Mouse (Mus musculus): ENCODE measurements around the gene Fads3. TPM values are rescaled to one million over a fixed set of nuclear protein-coding genes. Genes with fewer than 3 reads are reported as not detected.

The Fads3 gene
- polyA plus RNA-seq, 1 experiment from 2014 or later = 17.9 TPM

GRCm38 (mm10) chr19:10025169-10025875 lies 16.0 kb upstream of the Fads3 start:
- ATAC-seq (replicated peaks; ENCODE audit: insufficient number of reproducible peaks, low FRiP score, low TSS enrichment) = peak; percentile 73
- Histone ChIP-seq H3K36me3 (ENCODE audit: control insufficient read depth, insufficient read depth, low read length) (peaks cover 9% of the 10 kb centered on the region), H3K27ac (ENCODE audit: low read depth, low read length) (peak overlapping the region; percentile 75), H3K4me1 (ENCODE audit: control insufficient read depth, insufficient read depth, low read length) (peaks cover 44% of the 10 kb centered on the region), H3K4me2 (peak overlapping the region; percentile 12; the same call in 1 of the 2 replicates), H3K9ac (ENCODE audit: low read depth, low read length) (peak overlapping the region; percentile 40; the same call in 1 of the 2 replicates), H3K27me3 (ENCODE audit: control insufficient read depth, insufficient read depth, low read length) (no peaks in the 10 kb centered on the region), H3K4me3 (ENCODE audit: low read depth, low read length) (no peak overlapping the region), H3K9me3 (replicated peaks; ENCODE audit: control insufficient read depth, low read length) (no peaks in the 10 kb centered on the region)
- WGBS (ENCODE audit: insufficient replicate concordance) = 17% methylated on average over 8 of the region's 8 CpGs

GRCm38 (mm10) chr19:10029746-10030145 lies 11.6 kb upstream of the Fads3 start:
- Histone ChIP-seq H3K4me3 (ENCODE audit: low read depth, low read length) (no peak overlapping the region), H3K9ac (ENCODE audit: low read depth, low read length) (no peak overlapping the region), H3K4me2 (no peak overlapping the region), H3K27me3 (ENCODE audit: control insufficient read depth, insufficient read depth, low read length) (no peaks in the 10 kb centered on the region), H3K9me3 (replicated peaks; ENCODE audit: control insufficient read depth, low read length) (no peaks in the 10 kb centered on the region), H3K36me3 (ENCODE audit: control insufficient read depth, insufficient read depth, low read length) (peaks cover 12% of the 10 kb centered on the region), H3K4me1 (ENCODE audit: control insufficient read depth, insufficient read depth, low read length) (peaks cover 15% of the 10 kb centered on the region), H3K27ac (ENCODE audit: low read depth, low read length) (no peak overlapping the region)
- 85% methylated on average over 2 of the region's 2 CpGs for WGBS (ENCODE audit: insufficient replicate concordance)
- ATAC-seq (replicated peaks; ENCODE audit: insufficient number of reproducible peaks, low FRiP score, low TSS enrichment) = no peak

GRCm38 (mm10) chr19:10033211-10033973 lies 8.0 kb upstream of the Fads3 start:
- H3K36me3 ChIP-seq (ENCODE audit: control insufficient read depth, insufficient read depth, low read length) = peaks cover 3% of the 10 kb centered on the region; the same call in 1 of the 2 replicates

GRCm38 (mm10) chr19:10034356-10034755 lies 7.0 kb upstream of the Fads3 start:
- Histone ChIP-seq H3K4me1 (ENCODE audit: control insufficient read depth, insufficient read depth, low read length) (peaks cover 11% of the 10 kb centered on the region), H3K9ac (ENCODE audit: low read depth, low read length) (no peak overlapping the region), H3K27ac (ENCODE audit: low read depth, low read length) (no peak overlapping the region), H3K9me3 (replicated peaks; ENCODE audit: control insufficient read depth, low read length) (no peaks in the 10 kb centered on the region), H3K4me2 (no peak overlapping the region), H3K4me3 (ENCODE audit: low read depth, low read length) (no peak overlapping the region), H3K36me3 (ENCODE audit: control insufficient read depth, insufficient read depth, low read length) (peaks cover 3% of the 10 kb centered on the region; the same call in 1 of the 2 replicates), H3K27me3 (ENCODE audit: control insufficient read depth, insufficient read depth, low read length) (no peaks in the 10 kb centered on the region)
- ATAC-seq (replicated peaks; ENCODE audit: insufficient number of reproducible peaks, low FRiP score, low TSS enrichment) = no peak
- WGBS (ENCODE audit: insufficient replicate concordance) = 83% methylated on average over 5 of the region's 5 CpGs

More at GRCm38 (mm10) chr19:10033211-10033973, 8.0 kb upstream of the Fads3 start:
- Histone ChIP-seq H3K27me3 (ENCODE audit: control insufficient read depth, insufficient read depth, low read length) (no peaks in the 10 kb centered on the region), H3K9me3 (replicated peaks; ENCODE audit: control insufficient read depth, low read length) (no peaks in the 10 kb centered on the region), H3K9ac (ENCODE audit: low read depth, low read length) (no peak overlapping the region), H3K4me2 (no peak overlapping the region), H3K27ac (ENCODE audit: low read depth, low read length) (no peak overlapping the region), H3K4me3 (ENCODE audit: low read depth, low read length) (no peak overlapping the region), H3K4me1 (ENCODE audit: control insufficient read depth, insufficient read depth, low read length) (peaks cover 1% of the 10 kb centered on the region)
- no peak for ATAC-seq (replicated peaks; ENCODE audit: insufficient number of reproducible peaks, low FRiP score, low TSS enrichment)
- WGBS (ENCODE audit: insufficient replicate concordance) = 42% methylated on average over 8 of the region's 8 CpGs

- H3K9me3 ChIP-seq (replicated peaks; ENCODE audit: control insufficient read depth, low read length) = no peaks in the 10 kb centered on the region
- ATAC-seq (replicated peaks; ENCODE audit: insufficient number of reproducible peaks, low FRiP score, low TSS enrichment) = no peak
- H3K4me1 ChIP-seq (ENCODE audit: control insufficient read depth, insufficient read depth, low read length) = peaks cover 15% of the 10 kb centered on the region
- H3K4me3 ChIP-seq (ENCODE audit: low read depth, low read length) = no peak overlapping the region
- H3K36me3 ChIP-seq (ENCODE audit: control insufficient read depth, insufficient read depth, low read length) = peaks cover 3% of the 10 kb centered on the region; the same call in 1 of the 2 replicates
- no peak overlapping the region for H3K4me2 ChIP-seq
- H3K27ac ChIP-seq (ENCODE audit: low read depth, low read length) = no peak overlapping the region
- H3K9ac ChIP-seq (ENCODE audit: low read depth, low read length) = no peak overlapping the region
- no peaks in the 10 kb centered on the region for H3K27me3 ChIP-seq (ENCODE audit: control insufficient read depth, insufficient read depth, low read length)
- 59% methylated on average over 8 of the region's 8 CpGs for WGBS (ENCODE audit: insufficient replicate concordance)
Observed at GRCm38 (mm10) chr19:10034785-10035447, 6.5 kb upstream of the Fads3 start.

DNA sequence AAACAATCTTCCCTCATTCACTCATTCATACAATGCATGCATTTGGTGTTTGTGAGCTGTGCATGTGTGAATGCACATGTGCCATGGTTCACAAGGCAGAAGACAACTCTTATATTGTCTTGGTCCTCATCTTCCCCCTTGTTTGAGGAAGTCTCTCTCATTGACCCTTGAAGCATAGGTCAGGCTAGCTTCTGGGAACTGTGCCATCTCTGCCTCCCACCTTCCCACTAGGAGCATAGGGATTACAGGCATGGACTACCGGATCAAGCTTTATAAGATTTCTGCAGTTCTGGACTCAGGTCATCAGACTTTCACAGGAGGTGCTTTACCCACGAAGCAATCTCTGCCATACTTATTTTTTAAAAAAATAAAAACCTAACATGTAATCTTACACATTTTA lies 3.8 kb upstream of the Fads3 start:
- Histone ChIP-seq H3K9me3 (replicated peaks; ENCODE audit: control insufficient read depth, low read length) (no peaks in the 10 kb centered on the region), H3K4me1 (ENCODE audit: control insufficient read depth, insufficient read depth, low read length) (peaks cover 24% of the 10 kb centered on the region), H3K4me3 (ENCODE audit: low read depth, low read length) (no peak overlapping the region), H3K27ac (ENCODE audit: low read depth, low read length) (no peak overlapping the region), H3K9ac (ENCODE audit: low read depth, low read length) (no peak overlapping the region), H3K36me3 (ENCODE audit: control insufficient read depth, insufficient read depth, low read length) (peaks cover 3% of the 10 kb centered on the region; the same call in 1 of the 2 replicates), H3K4me2 (no peak overlapping the region), H3K27me3 (ENCODE audit: control insufficient read depth, insufficient read depth, low read length) (no peaks in the 10 kb centered on the region)
- no peak for ATAC-seq (replicated peaks; ENCODE audit: insufficient number of reproducible peaks, low FRiP score, low TSS enrichment)
- 76% methylated on average over 2 of the region's 2 CpGs for WGBS (ENCODE audit: insufficient replicate concordance)

DNA sequence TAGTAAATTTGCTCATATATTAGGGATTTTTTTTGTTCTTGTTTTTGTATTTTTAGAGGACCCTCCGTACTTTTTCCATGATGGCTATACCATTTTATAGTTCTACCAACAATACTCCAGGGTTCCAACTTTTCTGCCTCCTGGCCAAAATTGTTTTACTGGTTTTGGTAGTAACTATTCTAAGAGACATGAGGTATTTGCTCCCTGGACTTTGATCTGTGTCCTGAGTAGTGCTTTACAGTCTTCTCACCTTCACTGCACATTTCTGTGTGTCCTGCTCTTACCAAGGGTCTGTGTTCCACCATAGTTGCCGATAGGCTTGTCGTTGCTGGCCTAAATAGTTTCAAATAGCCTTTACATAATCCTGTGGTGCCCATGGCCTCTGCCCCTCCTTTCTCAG lies 3.0 kb upstream of the Fads3 start:
- H3K9ac ChIP-seq (ENCODE audit: low read depth, low read length) = no peak overlapping the region
- peaks cover 32% of the 10 kb centered on the region for H3K4me1 ChIP-seq (ENCODE audit: control insufficient read depth, insufficient read depth, low read length)

GRCm38 (mm10) chr19:10038910-10039309 lies 2.5 kb upstream of the Fads3 start:
- Histone ChIP-seq H3K4me1 (ENCODE audit: control insufficient read depth, insufficient read depth, low read length) (peaks cover 35% of the 10 kb centered on the region), H3K27me3 (ENCODE audit: control insufficient read depth, insufficient read depth, low read length) (no peaks in the 10 kb centered on the region), H3K36me3 (ENCODE audit: control insufficient read depth, insufficient read depth, low read length) (peaks cover 3% of the 10 kb centered on the region; the same call in 1 of the 2 replicates), H3K9ac (ENCODE audit: low read depth, low read length) (0 out of 2 replicates have a peak overlapping the region, but pooled peaks have one; percentile 40), H3K4me3 (ENCODE audit: low read depth, low read length) (no peak overlapping the region), H3K9me3 (replicated peaks; ENCODE audit: control insufficient read depth, low read length) (no peaks in the 10 kb centered on the region), H3K4me2 (peak overlapping the region; percentile 23), H3K27ac (ENCODE audit: low read depth, low read length) (peak overlapping the region; percentile 84)
- 16% methylated on average over 3 of the region's 3 CpGs for WGBS (ENCODE audit: insufficient replicate concordance)
- ATAC-seq (replicated peaks; ENCODE audit: insufficient number of reproducible peaks, low FRiP score, low TSS enrichment) = no peak

More for the DNA sequence above, 3.0 kb upstream of the Fads3 start:
- Histone ChIP-seq H3K27me3 (ENCODE audit: control insufficient read depth, insufficient read depth, low read length) (no peaks in the 10 kb centered on the region), H3K36me3 (ENCODE audit: control insufficient read depth, insufficient read depth, low read length) (peaks cover 3% of the 10 kb centered on the region; the same call in 1 of the 2 replicates), H3K4me2 (peak overlapping the region; percentile 23), H3K4me3 (ENCODE audit: low read depth, low read length) (no peak overlapping the region), H3K9me3 (replicated peaks; ENCODE audit: control insufficient read depth, low read length) (no peaks in the 10 kb centered on the region), H3K27ac (ENCODE audit: low read depth, low read length) (peak overlapping the region; percentile 84)
- ATAC-seq (replicated peaks; ENCODE audit: insufficient number of reproducible peaks, low FRiP score, low TSS enrichment) = no peak
- 72% methylated on average over 3 of the region's 3 CpGs for whole genome bisulfite sequencing (ENCODE audit: insufficient replicate concordance)
